Comparison of ENCODE assay signal across 16 mouse cellular contexts in genomic region chr2:72116698-72117097, GRCm38 (mm10).
DNase-seq lines count a peak whose midpoint lies in the region; ATAC-seq and TF ChIP-seq lines count a peak whose summit lies in the region.
"Had no signal": no experiment of that assay in that cellular context is flagged by ENCODE, and none has a peak within 500 bp of the region (broad histone marks: within the 10 kb centered on the region; RNA-seq: fewer than 3 reads in every experiment).

No protein-coding gene starts in this region.

- H3K36me3 ChIP-seq in kidney, adult 2 months (ENCODE audit: control insufficient read depth, insufficient read depth, low read length): no peaks in the 10 kb centered on the region
- no peaks in the 10 kb centered on the region for H3K36me3 ChIP-seq in neural tube, embryonic 13.5 days
- no peaks in the 10 kb centered on the region for H3K36me3 ChIP-seq in midbrain, embryonic 16.5 days (ENCODE audit: control insufficient read depth, insufficient read depth, low read length)
- no peaks in the 10 kb centered on the region for H3K36me3 ChIP-seq in intestine, postnatal 0 days (ENCODE audit: control insufficient read depth, insufficient read depth)
- H3K36me3 ChIP-seq: limb, embryonic 13.5 days had no signal

- peaks cover 3% of the 10 kb centered on the region; the same call in 1 of the 2 replicates for H3K4me1 ChIP-seq in kidney, adult 2 months (ENCODE audit: control insufficient read depth, insufficient read depth, low read length)
- peaks cover 63% of the 10 kb centered on the region for H3K4me1 ChIP-seq in neural tube, embryonic 13.5 days (replicated peaks)
- H3K4me1 ChIP-seq in midbrain, embryonic 16.5 days (ENCODE audit: control insufficient read depth, insufficient read depth, low read length): no peaks in the 10 kb centered on the region
- no peaks in the 10 kb centered on the region for H3K4me1 ChIP-seq in intestine, postnatal 0 days (replicated peaks; ENCODE audit: control insufficient read depth, insufficient read depth, low read length)

- WGBS in kidney, adult 2 months: 67% methylated on average over 5 of the region's 5 CpGs
- 52% methylated on average over 5 of the region's 5 CpGs for WGBS in neural tube, embryonic 13.5 days
- WGBS in midbrain, embryonic 16.5 days: 84% methylated on average over 5 of the region's 5 CpGs
- WGBS in intestine, postnatal 0 days: 60% methylated on average over 5 of the region's 5 CpGs

- no peak for TF ChIP-seq POLR2A in kidney, adult 2 months (IDR thresholded peaks at IDR 0.05; ENCODE audit: low read depth, low read length)

- no peak overlapping the region for H3K4me3 ChIP-seq in gastrocnemius, adult 2 months
- H3K4me3 ChIP-seq in kidney, adult 2 months (ENCODE audit: insufficient read depth, low read depth, low read length): no peak overlapping the region
- no peak overlapping the region for H3K4me3 ChIP-seq in neural tube, embryonic 13.5 days
- H3K4me3 ChIP-seq in midbrain, embryonic 16.5 days (ENCODE audit: low read depth, low read length): no peak overlapping the region
- no peak overlapping the region for H3K4me3 ChIP-seq in intestine, postnatal 0 days (ENCODE audit: low read depth, low read length)
- H3K4me3 ChIP-seq: limb, embryonic 13.5 days had no signal

- H3K9ac ChIP-seq in neural tube, embryonic 13.5 days: no peak overlapping the region
- no peak overlapping the region for H3K9ac ChIP-seq in midbrain, embryonic 16.5 days (ENCODE audit: low read depth, low read length)
- H3K9ac ChIP-seq in intestine, postnatal 0 days (ENCODE audit: low read depth, low read length): no peak overlapping the region
- H3K9ac ChIP-seq: hindbrain, embryonic 14.5 days; limb, embryonic 13.5 days; liver, embryonic 14.5 days had no signal

- no peak for TF ChIP-seq CTCF in gastrocnemius, adult 2 months (IDR thresholded peaks at IDR 0.05)
- no peak for TF ChIP-seq CTCF in kidney, adult 2 months (conservative IDR thresholded peaks at IDR 0.05; ENCODE audit: insufficient read depth, insufficient read length, low read depth, low read length)
- TF ChIP-seq CTCF in intestine, postnatal 0 days (IDR thresholded peaks at IDR 0.05; ENCODE audit: low read depth): no peak

- H3K9me3 ChIP-seq in neural tube, embryonic 13.5 days: no peaks in the 10 kb centered on the region
- H3K9me3 ChIP-seq in midbrain, embryonic 16.5 days (replicated peaks; ENCODE audit: control insufficient read depth, low read length, poor library complexity, severe bottlenecking): no peaks in the 10 kb centered on the region
- H3K9me3 ChIP-seq in intestine, postnatal 0 days (ENCODE audit: control insufficient read depth): no peaks in the 10 kb centered on the region
- H3K9me3 ChIP-seq: limb, embryonic 13.5 days had no signal

- intact Hi-C loops in gastrocnemius, adult 2 months (cut with DNase I): no loop called here

- H3K27ac ChIP-seq in gastrocnemius, adult 2 months: peak overlapping the region; percentile 80
- peak overlapping the region; percentile 91 for H3K27ac ChIP-seq in kidney, adult 2 months (ENCODE audit: insufficient read depth, low read depth, low read length)
- H3K27ac ChIP-seq in neural tube, embryonic 13.5 days (replicated peaks): peak overlapping the region; percentile 64
- H3K27ac ChIP-seq in midbrain, embryonic 16.5 days (ENCODE audit: low read length): no peak overlapping the region; the same call in 1 of the 2 replicates
- H3K27ac ChIP-seq in intestine, postnatal 0 days (ENCODE audit: low read depth, low read length): no peak overlapping the region
- H3K27ac ChIP-seq: limb, embryonic 13.5 days; liver, embryonic 14.5 days had no signal

- DNase-seq in gastrocnemius, adult 2 months: no peak
- no peak for DNase-seq in gastrocnemius, adult 18-20 months (ENCODE audit: low spot score)
- no peak for DNase-seq in kidney, adult 2 months
- no peak for DNase-seq in kidney, adult 11 months
- no peak for DNase-seq in neural tube, embryonic 10.5 days (ENCODE audit: extremely low spot score, low spot score)
- DNase-seq: kidney, adult 18-20 months; midbrain, embryonic 14.5 days had no signal

- ATAC-seq in neural tube, embryonic 13.5 days (ENCODE audit: low read depth): no peak
- no peak for ATAC-seq in midbrain, embryonic 16.5 days
- ATAC-seq in intestine, postnatal 0 days: no peak
- ATAC-seq: forebrain, embryonic 14.5 days; lung, postnatal 0 days had no signal

- H3K27me3 ChIP-seq in kidney, adult 2 months (replicated peaks; ENCODE audit: control insufficient read depth, insufficient read depth, low read length): no peaks in the 10 kb centered on the region
- no peaks in the 10 kb centered on the region for H3K27me3 ChIP-seq in neural tube, embryonic 13.5 days
- no peaks in the 10 kb centered on the region for H3K27me3 ChIP-seq in midbrain, embryonic 16.5 days (ENCODE audit: control insufficient read depth, insufficient read depth, low read depth, low read length)
- no peaks in the 10 kb centered on the region for H3K27me3 ChIP-seq in intestine, postnatal 0 days (replicated peaks; ENCODE audit: control insufficient read depth, insufficient read depth, low read length)
- H3K27me3 ChIP-seq: CH12.LX; limb, embryonic 13.5 days had no signal

- H3K4me2 ChIP-seq in neural tube, embryonic 13.5 days: no peak overlapping the region
- no peak overlapping the region for H3K4me2 ChIP-seq in midbrain, embryonic 16.5 days (ENCODE audit: low read length)
- H3K4me2 ChIP-seq in intestine, postnatal 0 days (replicated peaks; ENCODE audit: low read depth): no peak overlapping the region
- H3K4me2 ChIP-seq: hindbrain, embryonic 14.5 days; limb, embryonic 13.5 days had no signal

Comparison
In these comparisons a context has a peak if more than half of its experiments do, and no peak if none do; other contexts are left out.
1. H3K27ac ChIP-seq: peak in gastrocnemius, adult 2 months (single experiment), kidney, adult 2 months (single experiment) and neural tube, embryonic 13.5 days (single experiment); none in midbrain, embryonic 16.5 days (single experiment) and intestine, postnatal 0 days (single experiment).